In genomic region chr2:26556535-26556993, GRCm38 (mm10) we compare ENCODE assay signal across 17 mouse cellular contexts. TPM values are rescaled to one million over a fixed set of nuclear protein-coding genes. Genes with fewer than 3 reads are reported as not detected.
DNase-seq lines count a peak whose midpoint lies in the region; ATAC-seq and TF ChIP-seq lines count a peak whose summit lies in the region.
"Had no signal": no experiment of that assay in that cellular context is flagged by ENCODE, and none has a peak within 500 bp of the region (broad histone marks: within the 10 kb centered on the region; RNA-seq: fewer than 3 reads in every experiment).

No protein-coding gene starts in this region.

- no peak for TF ChIP-seq CTCF in gastrocnemius, adult 2 months (IDR thresholded peaks at IDR 0.05)
- no peak for TF ChIP-seq CTCF in lung, embryonic 14.5 days (IDR thresholded peaks at IDR 0.05; ENCODE audit: low read depth)

- ATAC-seq in lung, embryonic 14.5 days (ENCODE audit: insufficient read depth): peak; percentile 60; the same call in 1 of the 2 replicates
- ATAC-seq in lung, embryonic 16.5 days (ENCODE audit: low read depth): peak; percentile 73
- ATAC-seq: forebrain, embryonic 16.5 days had no signal

- peak; percentile 31 for DNase-seq in gastrocnemius, adult 2 months
- no peak for DNase-seq in gastrocnemius, adult 8-10 months (ENCODE audit: low spot score in 2 of 2)
- no peak for DNase-seq in lung, embryonic 14.5 days
- DNase-seq in lung, postnatal 10 days: no peak
- DNase-seq in embryonic facial prominence, embryonic 10.5 days (ENCODE audit: low spot score): no peak
- DNase-seq in right cerebral cortex, postnatal 25 days: no peak
- DNase-seq in left cerebral cortex, adult 11 months (ENCODE audit: low spot score): no peak
- DNase-seq: adrenal gland, postnatal 10 days; cerebellum, adult 11-12 months; kidney, adult 9 months; retina, postnatal 1 day had no signal

- WGBS in lung, embryonic 14.5 days: 22% methylated on average over 4 of the region's 4 CpGs
- WGBS in embryonic facial prominence, embryonic 10.5 days: 69% methylated on average over 4 of the region's 4 CpGs
- WGBS in lung, embryonic 16.5 days: 13% methylated on average over 4 of the region's 4 CpGs

- intact Hi-C loops in gastrocnemius, adult 2 months (cut with DNase I): no loop called here

- H3K9ac ChIP-seq in lung, embryonic 14.5 days: no peak overlapping the region
- H3K9ac ChIP-seq in lung, embryonic 16.5 days (ENCODE audit: low read length): no peak overlapping the region

- no peaks in the 10 kb centered on the region for H3K27me3 ChIP-seq in lung, embryonic 14.5 days (ENCODE audit: insufficient read depth, low read length)
- H3K27me3 ChIP-seq in embryonic facial prominence, embryonic 10.5 days (replicated peaks; ENCODE audit: low read depth, poor library complexity, severe bottlenecking): peaks cover 5% of the 10 kb centered on the region; the same call in 1 of the 2 replicates
- no peaks in the 10 kb centered on the region for H3K27me3 ChIP-seq in lung, embryonic 16.5 days (ENCODE audit: control insufficient read depth, insufficient read depth, low read depth, low read length)

- H3K36me3 ChIP-seq in lung, embryonic 14.5 days (ENCODE audit: insufficient read depth): no peaks in the 10 kb centered on the region
- no peaks in the 10 kb centered on the region for H3K36me3 ChIP-seq in embryonic facial prominence, embryonic 10.5 days (replicated peaks)
- no peaks in the 10 kb centered on the region for H3K36me3 ChIP-seq in lung, embryonic 16.5 days (ENCODE audit: control insufficient read depth, insufficient read depth, low read length)

- H3K4me3 ChIP-seq in gastrocnemius, adult 2 months: no peak overlapping the region
- H3K4me3 ChIP-seq in lung, embryonic 14.5 days (ENCODE audit: low read depth, low read length): no peak overlapping the region
- no peak overlapping the region for H3K4me3 ChIP-seq in embryonic facial prominence, embryonic 10.5 days
- no peak overlapping the region for H3K4me3 ChIP-seq in lung, embryonic 16.5 days (ENCODE audit: low read length)

- H3K27ac ChIP-seq in gastrocnemius, adult 2 months: peak overlapping the region; percentile 57
- H3K27ac ChIP-seq in lung, embryonic 14.5 days (ENCODE audit: low read depth): peak overlapping the region; percentile 58; the same call in 1 of the 2 replicates
- H3K27ac ChIP-seq in embryonic facial prominence, embryonic 10.5 days (replicated peaks): 0 out of 2 replicates have a peak overlapping the region, but pooled peaks have one; percentile 48
- peak overlapping the region; percentile 81 for H3K27ac ChIP-seq in lung, embryonic 16.5 days (ENCODE audit: low read length)
- H3K27ac ChIP-seq: macrophage had no signal

- H3K4me2 ChIP-seq in lung, embryonic 14.5 days: no peak overlapping the region
- no peak overlapping the region for H3K4me2 ChIP-seq in lung, embryonic 16.5 days (ENCODE audit: low read depth, low read length)

- H3K4me1 ChIP-seq in lung, embryonic 14.5 days (ENCODE audit: insufficient read depth): peaks cover 9% of the 10 kb centered on the region
- peaks cover 50% of the 10 kb centered on the region for H3K4me1 ChIP-seq in embryonic facial prominence, embryonic 10.5 days
- H3K4me1 ChIP-seq in lung, embryonic 16.5 days (replicated peaks; ENCODE audit: control insufficient read depth, insufficient read depth, low read length): peaks cover 25% of the 10 kb centered on the region

- H3K9me3 ChIP-seq in lung, embryonic 14.5 days (ENCODE audit: low read depth, low read length): no peaks in the 10 kb centered on the region
- no peaks in the 10 kb centered on the region for H3K9me3 ChIP-seq in embryonic facial prominence, embryonic 10.5 days
- H3K9me3 ChIP-seq in lung, embryonic 16.5 days (ENCODE audit: control insufficient read depth, low read length): no peaks in the 10 kb centered on the region

RNA-seq across cellular contexts. Expression of gene Egfl7, which starts 23.2 kb away (rescaled TPM):
- 10 to 100 TPM; 34.4 to 53.7 TPM for total RNA-seq in gastrocnemius, adult 2 months (2021)
- total RNA-seq in gastrocnemius, adult 8-10 months (2022): 10 to 100 TPM; 28.7 to 37.4 (median 31.6) TPM
- polyA plus RNA-seq in lung, embryonic 14.5 days (2014; fragmentation: Nextera tagmentation; extraction: Ambion mirVana): 269 and 311 TPM in 2 replicates
- 93.2 and 96.6 TPM in 2 replicates for polyA plus RNA-seq in embryonic facial prominence, embryonic 10.5 days (2016; fragmentation: Nextera tagmentation; extraction: Ambion mirVana)
- polyA plus RNA-seq in lung, embryonic 16.5 days (2015; fragmentation: Nextera tagmentation; extraction: Ambion mirVana): 371 and 375 TPM in 2 replicates

RNA-seq across cellular contexts. Expression of gene Gm20532, which starts 29.9 kb away (rescaled TPM):
- not detected for total RNA-seq in gastrocnemius, adult 2 months (2021)
- not detected for total RNA-seq in gastrocnemius, adult 8-10 months (2022)
- polyA plus RNA-seq in lung, embryonic 14.5 days (2014; fragmentation: Nextera tagmentation; extraction: Ambion mirVana): not detected in 2 replicates
- not detected in 2 replicates for polyA plus RNA-seq in embryonic facial prominence, embryonic 10.5 days (2016; fragmentation: Nextera tagmentation; extraction: Ambion mirVana)
- not detected in 2 replicates for polyA plus RNA-seq in lung, embryonic 16.5 days (2015; fragmentation: Nextera tagmentation; extraction: Ambion mirVana)
- total RNA-seq: adrenal gland, postnatal 10 days; heart, postnatal 14 days; left cerebral cortex, adult 18-20 months had no signal
- polyA plus RNA-seq: embryonic facial prominence, embryonic 11.5 days; forebrain, embryonic 16.5 days had no signal

RNA-seq across cellular contexts. Expression of gene Notch1, which starts 40.1 kb away (rescaled TPM):
- total RNA-seq in gastrocnemius, adult 2 months (2021): 10 to 100 TPM in 1 of 2 experiments, 1 to 10 TPM in 1; 6.9 to 11.9 TPM
- total RNA-seq in gastrocnemius, adult 8-10 months (2022): 1 to 10 TPM; 4.9 to 7.0 (median 5.2) TPM
- 37.7 and 44.0 TPM in 2 replicates for polyA plus RNA-seq in lung, embryonic 14.5 days (2014; fragmentation: Nextera tagmentation; extraction: Ambion mirVana)
- 17.1 and 20.3 TPM in 2 replicates for polyA plus RNA-seq in embryonic facial prominence, embryonic 10.5 days (2016; fragmentation: Nextera tagmentation; extraction: Ambion mirVana)
- 20.5 and 22.0 TPM in 2 replicates for polyA plus RNA-seq in lung, embryonic 16.5 days (2015; fragmentation: Nextera tagmentation; extraction: Ambion mirVana)

RNA-seq across cellular contexts. Expression of gene Agpat2, which starts 47.7 kb away (rescaled TPM):
- 1 to 10 TPM; 2.8 to 7.3 TPM for total RNA-seq in gastrocnemius, adult 2 months (2021)
- 1 to 10 TPM; 2.9 to 8.9 (median 5.6) TPM for total RNA-seq in gastrocnemius, adult 8-10 months (2022)
- polyA plus RNA-seq in lung, embryonic 14.5 days (2014; fragmentation: Nextera tagmentation; extraction: Ambion mirVana): 30.2 and 32.9 TPM in 2 replicates
- polyA plus RNA-seq in embryonic facial prominence, embryonic 10.5 days (2016; fragmentation: Nextera tagmentation; extraction: Ambion mirVana): 12.4 and 12.9 TPM in 2 replicates
- polyA plus RNA-seq in lung, embryonic 16.5 days (2015; fragmentation: Nextera tagmentation; extraction: Ambion mirVana): 43.0 and 44.8 TPM in 2 replicates
